Mouse (Mus musculus) embryonic fibroblast, embryonic 13.5 days (primary cell): ENCODE measurements at regions not wholly inside any gene's neighbourhood (a gene's known extent, or its start where the extent isn't known, plus 50 kb on each side); places are given as distances from the start of the nearest gene placed in this dataset.

Experiments
- CTCF ChIP-seq: IDR thresholded peaks from 2 replicates; pipeline ENCODE4 v1.5.1; 2011; ENCODE audit warnings: mild to moderate bottlenecking, control low read depth, low read length, moderate library complexity, borderline replicate concordance; ENCODE audit not compliant: insufficient read depth
- POLR2A ChIP-seq: IDR thresholded peaks from 2 replicates; pipeline ENCODE4 v1.6.1; 2011; ENCODE audit warnings: low read depth, mild to moderate bottlenecking, control low read depth, low read length, moderate library complexity

- no peak for TF ChIP-seq POLR2A
- no peak for TF ChIP-seq CTCF
These were observed 74.5 kb downstream of the Tpra1 start for GRCm38 (mm10) chr6:88976581-88976980.
